Mouse (Mus musculus): ENCODE measurements around the gene Hagh. TPM values are rescaled to one million over a fixed set of nuclear protein-coding genes. Genes with fewer than 3 reads are reported as not detected.

The Hagh gene
- total RNA-seq, 2 experiments from 2014 or later: 107 to 112 TPM

DNA sequence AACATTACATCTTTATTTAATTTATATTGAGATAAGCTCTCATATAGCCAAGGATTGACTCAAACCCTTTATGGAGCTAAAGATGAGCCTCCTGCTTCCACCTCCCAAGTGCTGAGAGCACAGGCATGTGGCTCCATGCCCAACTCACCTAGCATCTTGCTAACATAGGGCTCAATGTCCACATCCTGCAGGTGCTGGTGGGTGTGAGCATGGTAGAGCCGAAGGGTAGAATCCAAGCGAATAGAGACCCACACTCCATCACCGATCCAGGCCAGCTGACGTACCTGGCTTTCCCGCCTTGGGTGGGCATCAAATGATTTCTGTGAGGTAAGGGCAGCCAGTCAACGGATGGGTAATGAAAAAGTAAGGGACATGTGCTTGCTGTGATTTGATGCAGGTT is 60.1 kb downstream of the Hagh start:
- no peak for DNase-seq (ENCODE audit: low spot score in 2 of 2)

DNA sequence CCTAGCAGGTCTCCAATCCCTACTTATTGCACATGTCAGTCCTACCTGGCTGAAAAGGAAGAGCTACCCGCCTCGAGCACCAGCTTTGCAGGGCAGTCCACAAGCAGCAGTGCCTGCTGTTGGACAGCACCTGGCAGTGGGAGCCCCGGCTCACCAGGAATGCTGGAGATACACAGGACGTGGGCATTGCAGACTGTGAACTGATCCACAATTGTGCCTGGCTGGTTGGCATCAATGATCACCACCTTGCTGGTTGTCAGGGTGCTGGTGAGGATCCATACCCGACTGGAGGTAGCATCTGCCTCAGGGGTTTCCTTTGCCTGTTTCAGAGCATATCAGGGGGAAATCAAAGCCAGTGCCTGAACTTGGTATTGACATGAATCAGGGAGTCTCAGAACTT is 62.2 kb downstream of the Hagh start:
- no peak for DNase-seq (ENCODE audit: low spot score in 2 of 2)

- no peak for DNase-seq (ENCODE audit: low spot score in 2 of 2)
These were observed 62.9 kb downstream of the Hagh start for GRCm38 (mm10) chr17:24902671-24903474.

- no peak for DNase-seq (ENCODE audit: low spot score in 2 of 2)
These were observed 63.8 kb downstream of the Hagh start for GRCm38 (mm10) chr17:24903767-24904166.

DNA sequence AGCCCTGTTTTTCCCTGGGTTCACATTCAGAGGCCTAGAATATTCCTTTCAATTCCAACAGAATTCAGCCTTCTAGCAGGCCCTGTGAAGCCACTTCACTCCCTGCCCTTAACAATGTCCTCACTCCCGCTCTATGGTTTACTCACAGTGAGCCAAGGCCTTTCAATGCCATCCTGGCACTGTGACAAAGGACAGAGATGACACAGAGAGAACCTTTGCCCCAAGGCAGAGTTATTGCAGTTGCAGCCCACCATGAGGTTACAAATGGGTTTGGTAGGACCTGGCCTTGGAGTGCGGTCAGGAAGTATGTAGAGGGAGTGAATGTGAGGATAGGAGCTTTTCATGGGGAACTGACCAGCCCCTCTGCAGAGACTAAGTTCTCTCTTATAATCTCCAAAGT is 67.6 kb downstream of the Hagh start:
- DNase-seq (ENCODE audit: low spot score in 2 of 2): no peak

- no peak for DNase-seq (ENCODE audit: low spot score in 2 of 2)
These were observed 74.0 kb downstream of the Hagh start for GRCm38 (mm10) chr17:24913984-24914383.

Other genes with a start within 250 kb of the Hagh start
- gene Tsc2, start 207.5 kb upstream of the Hagh start, total RNA-seq (2021): 100 to 1,000 TPM; 160 to 162 TPM
- gene Nthl1, start 207.5 kb upstream of the Hagh start, total RNA-seq (2021): 1 to 10 TPM; 3.9 to 5.3 TPM
- 10 to 100 TPM; 47.9 to 52.4 TPM for gene Slc9a3r2, start 189.8 kb upstream of the Hagh start, total RNA-seq (2021)
- gene Npw, start 181.7 kb upstream of the Hagh start, total RNA-seq (2021): 1 to 10 TPM; 3.7 to 3.9 TPM
- 10 to 100 TPM; 36.5 to 40.7 TPM for gene Zfp598, start 170.5 kb upstream of the Hagh start, total RNA-seq (2021)
- 100 to 1,000 TPM; 197 to 204 TPM for gene Syngr3, start 150.2 kb upstream of the Hagh start, total RNA-seq (2021)
- gene Gfer, start 144.0 kb upstream of the Hagh start, total RNA-seq (2021): 10 to 100 TPM; 18.5 to 19.8 TPM
- gene Noxo1, start 143.9 kb upstream of the Hagh start, total RNA-seq (2021): 1 to 10 TPM; 2.7 to 4.4 TPM
- 10 to 100 TPM; 28.5 to 29.1 TPM for gene Tbl3, start 132.5 kb upstream of the Hagh start, total RNA-seq (2021)
- not detected for gene Rnf151, start 122.1 kb upstream of the Hagh start, total RNA-seq (2021)
- gene Rps2, start 122.0 kb upstream of the Hagh start, total RNA-seq (2021): 100 to 1,000 TPM; 494 to 506 TPM
- 100 to 1,000 TPM; 186 to 200 TPM for gene Ndufb10, start 115.7 kb upstream of the Hagh start, total RNA-seq (2021)
- gene Rpl3l, start 112.3 kb upstream of the Hagh start, total RNA-seq (2021): 1 to 10 TPM in 1 of 2 experiments, under 1 TPM in 1; 0.79 to 1.0 TPM
- 10 to 100 TPM; 44.4 to 51.2 TPM for gene Msrb1, start 103.5 kb upstream of the Hagh start, total RNA-seq (2021)
- not detected for gene Hs3st6, start 87.2 kb upstream of the Hagh start, total RNA-seq (2021)
- gene Meiob, start 35.9 kb upstream of the Hagh start, total RNA-seq (2021): not detected
- 10 to 100 TPM; 18.1 to 18.2 TPM for gene Fahd1, start 10.2 kb downstream of the Hagh start, total RNA-seq (2021)
- not detected for gene Igfals, start 25.9 kb downstream of the Hagh start, total RNA-seq (2021)
- gene Nubp2, start 46.2 kb downstream of the Hagh start, total RNA-seq (2021): 10 to 100 TPM; 37.7 to 43.4 TPM
- gene Spsb3, start 46.5 kb downstream of the Hagh start, total RNA-seq (2021): 10 to 100 TPM; 40.9 to 41.2 TPM
- 10 to 100 TPM; 66.9 to 83.2 TPM for gene Eme2, start 54.9 kb downstream of the Hagh start, total RNA-seq (2021)
- 10 to 100 TPM; 73.0 to 76.3 TPM for gene Mrps34, start 55.0 kb downstream of the Hagh start, total RNA-seq (2021)
- gene Nme3, start 56.4 kb downstream of the Hagh start, total RNA-seq (2021): 10 to 100 TPM; 48.6 to 53.8 TPM
- gene Mapk8ip3, start 96.8 kb downstream of the Hagh start, total RNA-seq (2021): 100 to 1,000 TPM; 312 to 326 TPM
- 10 to 100 TPM; 11.2 TPM for gene Jpt2, start 120.5 kb downstream of the Hagh start, total RNA-seq (2021)
- 10 to 100 TPM; 24.0 to 28.5 TPM for gene Cramp1l, start 175.6 kb downstream of the Hagh start, total RNA-seq (2021)
- 10 to 100 TPM; 25.4 to 31.9 TPM for gene Ift140, start 175.9 kb downstream of the Hagh start, total RNA-seq (2021)
- 10 to 100 TPM; 10.1 to 10.7 TPM for gene Tmem204, start 243.4 kb downstream of the Hagh start, total RNA-seq (2021)

Measured in layer of hippocampus, postnatal 14 days (tissue).